Mouse (Mus musculus): ENCODE results near the gene Epb41. TPM values are rescaled to one million over a fixed set of nuclear protein-coding genes. Genes with fewer than 3 reads are reported as not detected.
A peak's percentile ranks its signal among the peaks of the same experiment; 100 is the strongest.

Gene Epb41
- polyA plus RNA-seq, 1 experiment from 2014 or later: 69.9 TPM

DNA sequence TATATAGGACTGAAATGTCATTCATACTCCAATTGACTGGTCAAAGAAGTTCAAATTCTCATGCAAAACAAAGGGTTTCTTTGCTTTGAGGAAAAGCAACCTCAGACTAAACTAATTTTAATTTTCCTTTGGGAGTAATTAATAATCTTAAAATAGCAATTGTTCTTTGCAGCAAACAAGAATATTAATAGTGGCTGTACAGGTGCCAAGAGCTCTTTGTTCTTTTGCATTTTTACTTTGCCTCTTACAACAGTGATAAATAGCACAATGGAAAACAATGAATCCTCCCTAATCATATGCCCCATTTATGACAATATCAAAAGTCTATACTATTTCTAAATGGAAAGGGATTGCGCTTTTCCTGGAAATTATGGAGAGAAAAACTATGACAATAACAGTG is 47.3 kb downstream of the Epb41 start:
- Histone ChIP-seq H3K27me3 (replicated peaks; ENCODE audit: control insufficient read depth, insufficient read depth, low read length) (peaks cover 22% of the 10 kb centered on the region; the same call in 1 of the 2 replicates), H3K36me3 (ENCODE audit: control insufficient read depth, insufficient read depth, low read length) (no peaks in the 10 kb centered on the region), H3K27ac (ENCODE audit: low read depth, low read length) (no peak overlapping the region), H3K9ac (ENCODE audit: low read length) (no peak overlapping the region), H3K4me2 (ENCODE audit: low read length) (no peak overlapping the region), H3K9me3 (replicated peaks; ENCODE audit: control insufficient read depth, low read length) (no peaks in the 10 kb centered on the region), H3K4me1 (ENCODE audit: control insufficient read depth, insufficient read depth, low read length) (peaks cover 6% of the 10 kb centered on the region), H3K4me3 (ENCODE audit: low read depth, low read length) (no peak overlapping the region)
- ATAC-seq (no peak), DNase-seq (ENCODE audit: low spot score) (no peak)
- WGBS: 95% methylated on average over 1 of the region's 1 CpGs

DNA sequence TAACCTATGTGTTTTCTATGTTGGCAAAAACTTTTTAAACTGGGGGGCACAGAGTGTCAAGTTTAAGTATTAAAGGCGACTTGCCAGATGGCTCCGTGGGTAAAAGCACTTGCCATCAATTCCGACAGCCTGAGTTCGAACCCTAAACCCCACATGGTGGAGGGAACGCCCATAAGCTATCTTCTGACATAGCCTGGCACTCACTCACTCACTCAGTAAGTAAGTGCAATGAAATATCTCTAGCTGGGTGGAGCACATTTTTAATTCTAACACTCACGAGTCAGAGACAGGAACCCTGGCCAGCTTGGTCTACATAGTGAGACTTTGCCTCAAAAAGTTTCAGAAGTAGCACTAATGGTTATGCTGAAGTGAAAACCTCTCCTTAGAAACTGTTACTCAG is 48.0 kb downstream of the Epb41 start:
- Histone ChIP-seq H3K4me3 (ENCODE audit: low read depth, low read length) (no peak overlapping the region), H3K27ac (ENCODE audit: low read depth, low read length) (no peak overlapping the region), H3K4me2 (ENCODE audit: low read length) (no peak overlapping the region), H3K4me1 (ENCODE audit: control insufficient read depth, insufficient read depth, low read length) (peaks cover 6% of the 10 kb centered on the region), H3K9me3 (replicated peaks; ENCODE audit: control insufficient read depth, low read length) (no peaks in the 10 kb centered on the region), H3K36me3 (ENCODE audit: control insufficient read depth, insufficient read depth, low read length) (no peaks in the 10 kb centered on the region), H3K27me3 (replicated peaks; ENCODE audit: control insufficient read depth, insufficient read depth, low read length) (peaks cover 22% of the 10 kb centered on the region; the same call in 1 of the 2 replicates), H3K9ac (ENCODE audit: low read length) (no peak overlapping the region)
- DNase-seq (ENCODE audit: low spot score): no peak
- WGBS: 82% methylated on average over 6 of the region's 6 CpGs
- no peak for ATAC-seq

DNA sequence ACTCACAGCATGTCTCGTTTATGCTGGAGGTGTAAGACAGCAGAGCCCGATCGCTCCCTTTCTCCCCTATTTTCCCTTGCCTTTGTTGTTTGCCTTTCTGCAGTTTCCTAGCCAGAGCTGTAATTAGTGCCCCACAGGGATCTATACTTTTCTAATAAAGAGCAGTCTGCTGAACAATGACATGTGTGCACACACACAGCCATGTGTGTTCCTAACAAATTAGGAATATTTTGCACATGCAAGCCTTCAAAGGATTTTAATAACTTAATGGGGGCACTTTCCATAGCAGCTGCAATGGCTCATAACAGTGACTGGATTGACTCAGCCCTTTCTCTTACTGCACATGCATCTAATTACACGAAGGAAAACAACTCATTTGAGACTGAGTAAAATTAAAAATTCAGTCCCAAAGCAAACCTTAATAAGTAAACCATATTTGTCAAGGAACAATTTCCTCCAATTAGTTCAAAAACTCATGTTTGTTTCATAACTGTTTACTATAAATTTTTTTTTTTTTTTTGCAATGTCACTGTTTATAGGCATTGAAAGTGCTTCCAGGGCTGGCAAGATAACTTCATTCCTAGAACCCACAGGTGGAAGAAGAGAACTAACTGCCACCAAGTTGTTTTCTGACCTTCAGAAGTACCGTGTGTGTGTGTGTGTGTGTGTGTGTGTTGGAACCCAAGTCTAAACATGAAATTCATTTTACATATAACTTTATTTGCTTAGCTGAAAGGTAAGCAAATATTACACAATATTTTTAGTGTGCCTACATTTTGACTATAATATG is 49.2 kb downstream of the Epb41 start:
- peak; percentile 90 for ATAC-seq
- Histone ChIP-seq H3K4me1 (ENCODE audit: control insufficient read depth, insufficient read depth, low read length) (peaks cover 4% of the 10 kb centered on the region), H3K4me3 (ENCODE audit: low read depth, low read length) (no peak overlapping the region), H3K9me3 (replicated peaks; ENCODE audit: control insufficient read depth, low read length) (no peaks in the 10 kb centered on the region), H3K27ac (ENCODE audit: low read depth, low read length) (no peak overlapping the region), H3K36me3 (ENCODE audit: control insufficient read depth, insufficient read depth, low read length) (no peaks in the 10 kb centered on the region), H3K9ac (ENCODE audit: low read length) (no peak overlapping the region), H3K27me3 (replicated peaks; ENCODE audit: control insufficient read depth, insufficient read depth, low read length) (peaks cover 22% of the 10 kb centered on the region; the same call in 1 of the 2 replicates), H3K4me2 (ENCODE audit: low read length) (no peak overlapping the region)
- DNase-seq (ENCODE audit: low spot score): peak; percentile 86
- WGBS: 13% methylated on average over 5 of the region's 5 CpGs

DNA sequence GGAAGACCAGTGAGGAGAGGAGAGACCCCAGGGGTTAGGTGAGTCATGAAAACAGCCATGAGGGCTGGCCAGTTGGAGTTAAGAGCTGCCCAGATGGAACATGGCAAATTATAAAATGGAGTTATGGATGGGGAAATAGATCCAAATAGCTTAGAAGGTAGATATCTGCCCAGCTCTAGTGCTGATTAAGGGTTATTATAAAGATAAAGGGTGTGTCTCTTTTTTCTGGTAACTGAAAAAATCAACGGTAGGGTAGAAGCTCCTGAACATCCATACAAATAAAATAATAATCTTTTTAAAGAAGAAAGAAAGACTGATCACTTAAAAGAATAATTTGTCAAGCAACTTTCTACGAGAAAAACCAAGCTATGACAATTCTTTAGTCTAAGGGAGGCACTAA is 49.9 kb downstream of the Epb41 start:
- 50% methylated on average over 2 of the region's 2 CpGs for WGBS
- DNase-seq (ENCODE audit: low spot score): no peak
- H3K36me3 ChIP-seq (ENCODE audit: control insufficient read depth, insufficient read depth, low read length): no peaks in the 10 kb centered on the region
- H3K4me1 ChIP-seq (ENCODE audit: control insufficient read depth, insufficient read depth, low read length): peaks cover 4% of the 10 kb centered on the region
- H3K27ac ChIP-seq (ENCODE audit: low read depth, low read length): no peak overlapping the region
- no peak overlapping the region for H3K4me3 ChIP-seq (ENCODE audit: low read depth, low read length)
- H3K9me3 ChIP-seq (replicated peaks; ENCODE audit: control insufficient read depth, low read length): no peaks in the 10 kb centered on the region
- H3K4me2 ChIP-seq (ENCODE audit: low read length): no peak overlapping the region
- no peak overlapping the region for H3K9ac ChIP-seq (ENCODE audit: low read length)
- H3K27me3 ChIP-seq (replicated peaks; ENCODE audit: control insufficient read depth, insufficient read depth, low read length): peaks cover 16% of the 10 kb centered on the region; the same call in 1 of the 2 replicates
- ATAC-seq: no peak

DNA sequence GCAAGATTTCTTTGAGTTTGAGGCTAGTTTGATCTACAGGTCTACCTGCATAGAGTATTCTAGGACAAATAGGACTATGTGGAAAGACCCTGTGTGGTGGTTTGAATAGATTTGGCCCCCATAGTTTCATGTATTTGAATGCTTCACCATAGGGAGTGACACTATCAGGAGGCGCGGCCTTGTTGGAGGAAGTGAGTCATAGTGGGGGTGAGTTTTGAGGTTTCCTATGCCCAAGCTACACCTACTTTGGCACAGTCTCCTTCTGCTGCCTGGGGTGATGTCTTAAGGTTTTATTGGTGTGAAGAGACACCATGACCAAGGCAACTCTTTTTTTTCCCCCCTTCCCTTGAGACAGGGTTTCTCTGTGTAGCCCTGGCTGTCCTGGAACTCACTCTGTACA is 51.3 kb downstream of the Epb41 start:
- Histone ChIP-seq H3K36me3 (ENCODE audit: control insufficient read depth, insufficient read depth, low read length) (no peaks in the 10 kb centered on the region), H3K27ac (ENCODE audit: low read depth, low read length) (no peak overlapping the region), H3K4me2 (ENCODE audit: low read length) (no peak overlapping the region), H3K27me3 (replicated peaks; ENCODE audit: control insufficient read depth, insufficient read depth, low read length) (0 out of 2 replicates have a peak, but pooled peaks cover 7% of the 10 kb centered on the region), H3K4me3 (ENCODE audit: low read depth, low read length) (no peak overlapping the region), H3K9ac (ENCODE audit: low read length) (no peak overlapping the region), H3K9me3 (replicated peaks; ENCODE audit: control insufficient read depth, low read length) (no peaks in the 10 kb centered on the region), H3K4me1 (ENCODE audit: control insufficient read depth, insufficient read depth, low read length) (peaks cover 4% of the 10 kb centered on the region)
- WGBS: 100% methylated on average over 2 of the region's 2 CpGs
- no peak for ATAC-seq
- no peak for DNase-seq (ENCODE audit: low spot score)

DNA sequence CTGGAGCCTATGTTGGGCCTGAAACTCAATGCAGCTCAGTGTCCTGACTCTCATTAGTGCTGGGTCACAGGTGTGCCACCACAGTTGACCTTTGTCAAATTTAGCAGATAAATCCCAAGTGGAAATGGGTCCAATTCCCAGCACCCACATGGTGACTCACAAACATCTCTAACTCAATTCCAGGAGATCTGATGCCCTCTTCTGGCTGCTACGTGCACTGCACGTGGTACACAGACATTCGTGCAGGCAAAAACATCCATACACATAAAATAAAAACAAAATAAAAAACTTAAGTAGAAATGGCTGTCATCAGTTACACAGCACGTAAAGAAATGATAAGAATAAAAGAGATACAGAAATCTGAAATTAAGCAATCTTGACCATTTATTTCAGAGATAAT is 52.5 kb downstream of the Epb41 start:
- Histone ChIP-seq H3K27me3 (replicated peaks; ENCODE audit: control insufficient read depth, insufficient read depth, low read length) (0 out of 2 replicates have a peak, but pooled peaks cover 2% of the 10 kb centered on the region), H3K9ac (ENCODE audit: low read length) (no peak overlapping the region), H3K27ac (ENCODE audit: low read depth, low read length) (no peak overlapping the region), H3K36me3 (ENCODE audit: control insufficient read depth, insufficient read depth, low read length) (no peaks in the 10 kb centered on the region), H3K9me3 (replicated peaks; ENCODE audit: control insufficient read depth, low read length) (no peaks in the 10 kb centered on the region), H3K4me2 (ENCODE audit: low read length) (no peak overlapping the region), H3K4me3 (ENCODE audit: low read depth, low read length) (no peak overlapping the region), H3K4me1 (ENCODE audit: control insufficient read depth, insufficient read depth, low read length) (peaks cover 6% of the 10 kb centered on the region)
- DNase-seq (ENCODE audit: low spot score) (no peak), ATAC-seq (no peak)
- 93% methylated on average over 4 of the region's 4 CpGs for WGBS

DNA sequence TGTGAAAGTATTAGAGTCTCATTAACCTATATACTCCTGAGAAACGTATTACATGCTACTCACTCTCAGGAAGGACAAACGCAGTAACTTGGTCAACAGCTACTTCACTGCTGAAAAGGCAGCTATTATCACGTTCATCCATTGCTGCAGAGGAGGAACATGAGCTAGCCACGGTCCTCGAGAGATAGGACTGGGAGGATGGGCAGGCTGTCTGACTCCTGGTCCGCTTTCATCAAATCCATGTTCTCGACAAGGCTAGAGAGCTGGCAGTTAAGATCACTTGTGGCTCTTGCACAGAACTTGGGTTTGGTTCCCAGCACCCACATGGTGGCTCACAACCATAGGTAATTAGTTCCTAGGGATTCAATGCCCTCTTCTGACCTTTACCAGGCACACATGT is 53.2 kb downstream of the Epb41 start:
- peaks cover 6% of the 10 kb centered on the region for H3K4me1 ChIP-seq (ENCODE audit: control insufficient read depth, insufficient read depth, low read length)
- no peak overlapping the region for H3K4me2 ChIP-seq (ENCODE audit: low read length)
- H3K4me3 ChIP-seq (ENCODE audit: low read depth, low read length): no peak overlapping the region
- no peak overlapping the region for H3K27ac ChIP-seq (ENCODE audit: low read depth, low read length)
- 95% methylated on average over 7 of the region's 7 CpGs for WGBS
- no peak overlapping the region for H3K9ac ChIP-seq (ENCODE audit: low read length)
- 0 out of 2 replicates have a peak, but pooled peaks cover 2% of the 10 kb centered on the region for H3K27me3 ChIP-seq (replicated peaks; ENCODE audit: control insufficient read depth, insufficient read depth, low read length)
- ATAC-seq (no peak), DNase-seq (ENCODE audit: low spot score) (no peak)
- no peaks in the 10 kb centered on the region for H3K36me3 ChIP-seq (ENCODE audit: control insufficient read depth, insufficient read depth, low read length)
- H3K9me3 ChIP-seq (replicated peaks; ENCODE audit: control insufficient read depth, low read length): no peaks in the 10 kb centered on the region

DNA sequence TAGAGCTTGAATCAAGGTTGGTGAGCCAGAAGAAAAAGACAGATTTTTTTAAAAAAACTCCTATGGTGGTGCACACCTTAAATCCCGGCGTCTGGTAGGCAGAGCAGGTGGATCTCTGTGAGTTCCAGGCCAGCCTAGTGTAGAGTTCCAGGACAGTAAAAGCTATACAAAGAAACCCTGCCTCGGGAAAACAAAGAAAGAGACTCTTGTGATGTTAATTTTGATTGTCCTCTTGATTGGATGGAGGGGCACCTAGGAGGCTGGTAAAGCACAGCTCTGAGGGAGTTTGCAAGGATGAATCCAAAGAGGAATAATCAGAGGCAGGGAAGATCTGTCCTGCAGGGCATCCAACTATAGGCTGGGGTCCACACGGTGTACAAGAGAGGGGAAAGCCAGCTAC is 56.6 kb downstream of the Epb41 start:
- no peak overlapping the region for H3K27ac ChIP-seq (ENCODE audit: low read depth, low read length)
- H3K4me1 ChIP-seq (ENCODE audit: control insufficient read depth, insufficient read depth, low read length): 0 out of 2 replicates have a peak, but pooled peaks cover 2% of the 10 kb centered on the region
- ATAC-seq (no peak), DNase-seq (ENCODE audit: low spot score) (no peak)
- no peaks in the 10 kb centered on the region for H3K36me3 ChIP-seq (ENCODE audit: control insufficient read depth, insufficient read depth, low read length)
- H3K27me3 ChIP-seq (replicated peaks; ENCODE audit: control insufficient read depth, insufficient read depth, low read length): no peaks in the 10 kb centered on the region
- no peak overlapping the region for H3K4me3 ChIP-seq (ENCODE audit: low read depth, low read length)
- H3K9ac ChIP-seq (ENCODE audit: low read length): no peak overlapping the region
- no peak overlapping the region for H3K4me2 ChIP-seq (ENCODE audit: low read length)
- 18% methylated on average over 4 of the region's 4 CpGs for WGBS
- H3K9me3 ChIP-seq (replicated peaks; ENCODE audit: control insufficient read depth, low read length): no peaks in the 10 kb centered on the region

DNA sequence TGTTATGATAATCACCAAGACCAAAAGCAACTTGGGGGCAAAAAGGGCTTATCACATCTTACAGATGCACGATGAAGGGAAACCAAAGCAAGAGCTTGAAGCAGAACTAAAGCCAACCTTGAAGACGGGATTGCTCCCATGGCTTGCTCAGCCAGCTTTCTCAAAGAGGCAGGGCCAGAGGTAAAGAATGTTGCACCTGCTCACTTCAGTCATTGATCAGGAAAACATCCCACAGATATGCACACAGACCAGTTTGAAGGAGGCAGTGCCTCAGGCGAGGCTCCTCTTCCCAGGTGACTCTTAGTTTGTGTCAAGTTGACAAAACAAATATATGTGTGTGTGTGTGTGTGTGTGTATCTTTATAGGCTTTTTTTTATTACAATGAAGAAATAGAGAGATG is 59.7 kb downstream of the Epb41 start:
- DNase-seq (ENCODE audit: low spot score) (no peak), ATAC-seq (no peak)
- Histone ChIP-seq H3K27ac (ENCODE audit: low read depth, low read length) (no peak overlapping the region), H3K4me3 (ENCODE audit: low read depth, low read length) (no peak overlapping the region), H3K36me3 (ENCODE audit: control insufficient read depth, insufficient read depth, low read length) (no peaks in the 10 kb centered on the region), H3K4me2 (ENCODE audit: low read length) (no peak overlapping the region), H3K9me3 (replicated peaks; ENCODE audit: control insufficient read depth, low read length) (no peaks in the 10 kb centered on the region), H3K4me1 (ENCODE audit: control insufficient read depth, insufficient read depth, low read length) (0 out of 2 replicates have a peak, but pooled peaks cover 2% of the 10 kb centered on the region), H3K9ac (ENCODE audit: low read length) (no peak overlapping the region), H3K27me3 (replicated peaks; ENCODE audit: control insufficient read depth, insufficient read depth, low read length) (no peaks in the 10 kb centered on the region)
- WGBS: 77% methylated on average over 3 of the region's 3 CpGs
